Mouse (Mus musculus) erythroblast, embryonic 14.5 days (primary cell): ENCODE results near the gene B4galt5. TPM values are rescaled to one million over a fixed set of nuclear protein-coding genes. Genes with fewer than 3 reads are reported as not detected.

Experiments used
- H3K27me3 ChIP-seq: 2 replicates; pipeline ENCODE4 v1.6.1; 2012; ENCODE audit warnings: inconsistent platforms; ENCODE audit not compliant: control insufficient read depth
- H3K36me3 ChIP-seq: 2 replicates; pipeline ENCODE4 v1.6.1; 2012; ENCODE audit warnings: mild to moderate bottlenecking, inconsistent platforms; ENCODE audit not compliant: control insufficient read depth
- H3K4me1 ChIP-seq: 2 replicates; pipeline ENCODE4 v1.6.1; 2012; ENCODE audit warnings: inconsistent platforms; ENCODE audit not compliant: control insufficient read depth
- H3K4me3 ChIP-seq: replicated peaks from 2 replicates; pipeline ENCODE3; 2012; ENCODE audit warnings: moderate library complexity, mild to moderate bottlenecking, inconsistent platforms
- H3K9me3 ChIP-seq: 2 replicates; pipeline ENCODE4 v1.6.1; 2012; ENCODE audit warnings: low read length, inconsistent platforms, mixed read lengths; ENCODE audit not compliant: control insufficient read depth
- GATA1 ChIP-seq: IDR thresholded peaks from 2 replicates; pipeline ENCODE4 v1.6.1; 2012; ENCODE audit warnings: low read length, inconsistent platforms, mixed read lengths
- TAL1 ChIP-seq: IDR thresholded peaks from 3 replicates; pipeline ENCODE4 v1.6.1; 2012; ENCODE audit warnings: low read length, inconsistent platforms, mixed read lengths
- polyA plus RNA-seq: library from polyadenylated mRNA; stranded (reverse); fragments of >175 nt; gene quantifications from 2 replicates; pipeline ENCODE4 v1.2.3, GENCODE M21; 2012

Gene B4galt5
- polyA plus RNA-seq, 1 experiment = 0.28 TPM

GRCm38 (mm10) chr2:167313501-167314326 is 35.3 kb downstream of the B4galt5 start:
- H3K27me3 ChIP-seq = no peaks in the 10 kb centered on the region
- no peaks in the 10 kb centered on the region for H3K9me3 ChIP-seq
- H3K4me1 ChIP-seq = peaks cover 29% of the 10 kb centered on the region
- TF ChIP-seq TAL1 (no peak), GATA1 (no peak)
- H3K36me3 ChIP-seq = peaks cover 5% of the 10 kb centered on the region; the same call in 1 of the 2 replicates
- H3K4me3 ChIP-seq = no peak overlapping the region

DNA sequence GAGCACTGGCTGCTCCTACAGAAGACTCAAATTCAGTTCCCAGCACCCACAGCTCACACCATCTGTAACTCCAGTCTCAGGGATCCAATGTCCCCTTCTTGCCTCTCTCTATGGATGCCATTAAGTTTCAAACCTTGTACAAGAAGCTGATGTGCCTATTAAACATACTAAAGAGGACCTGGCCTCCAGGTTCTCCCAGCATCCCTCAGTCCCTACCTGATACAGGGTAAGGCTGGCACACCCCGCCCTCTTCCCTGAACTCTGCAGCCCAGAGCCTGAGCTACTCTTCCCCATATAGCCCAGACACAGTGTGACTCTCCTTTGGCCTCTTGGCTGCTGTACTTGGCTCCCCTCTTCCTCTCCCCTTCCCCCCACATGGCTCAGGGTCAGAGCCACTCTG is 38.9 kb downstream of the B4galt5 start:
- no peak overlapping the region for H3K4me3 ChIP-seq
- H3K27me3 ChIP-seq = no peaks in the 10 kb centered on the region
- TF ChIP-seq TAL1 (no peak), GATA1 (no peak)
- no peaks in the 10 kb centered on the region for H3K9me3 ChIP-seq
- H3K4me1 ChIP-seq = peaks cover 20% of the 10 kb centered on the region
- H3K36me3 ChIP-seq = peaks cover 19% of the 10 kb centered on the region

DNA sequence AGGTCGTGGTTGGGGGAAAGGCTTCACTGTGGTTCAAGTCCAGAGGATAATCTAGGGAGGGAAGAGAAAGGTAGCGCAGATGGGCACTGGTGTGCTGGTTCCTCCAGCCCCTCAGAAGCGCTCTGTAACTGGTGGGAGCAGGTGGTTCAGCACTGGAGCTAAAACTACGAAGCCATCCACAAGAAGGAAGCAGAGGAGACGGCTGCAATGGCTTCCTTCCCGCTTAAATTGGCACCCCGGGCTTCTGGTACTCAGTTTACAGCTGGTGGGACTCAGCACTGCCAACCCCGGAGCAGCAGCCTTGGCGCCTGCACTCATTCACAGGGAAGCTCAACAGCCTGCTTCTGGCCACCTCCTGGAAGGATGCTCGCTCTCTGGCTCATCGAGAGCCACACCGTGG is 39.7 kb downstream of the B4galt5 start:
- H3K36me3 ChIP-seq = peaks cover 22% of the 10 kb centered on the region

GRCm38 (mm10) chr2:167307716-167308115 is 41.3 kb downstream of the B4galt5 start:
- no peak overlapping the region for H3K4me3 ChIP-seq
- 0 out of 2 replicates have a peak, but pooled peaks cover 3% of the 10 kb centered on the region for H3K4me1 ChIP-seq
- no peak for TF ChIP-seq GATA1
- TF ChIP-seq TAL1 = no peak
- H3K36me3 ChIP-seq = peaks cover 27% of the 10 kb centered on the region
- H3K9me3 ChIP-seq = no peaks in the 10 kb centered on the region
- no peaks in the 10 kb centered on the region for H3K27me3 ChIP-seq

More for the DNA sequence above, 39.7 kb downstream of the B4galt5 start:
- Histone ChIP-seq H3K9me3 (no peaks in the 10 kb centered on the region), H3K27me3 (no peaks in the 10 kb centered on the region), H3K4me1 (peaks cover 18% of the 10 kb centered on the region), H3K4me3 (no peak overlapping the region)
- TF ChIP-seq TAL1 = no peak
- no peak for TF ChIP-seq GATA1

DNA sequence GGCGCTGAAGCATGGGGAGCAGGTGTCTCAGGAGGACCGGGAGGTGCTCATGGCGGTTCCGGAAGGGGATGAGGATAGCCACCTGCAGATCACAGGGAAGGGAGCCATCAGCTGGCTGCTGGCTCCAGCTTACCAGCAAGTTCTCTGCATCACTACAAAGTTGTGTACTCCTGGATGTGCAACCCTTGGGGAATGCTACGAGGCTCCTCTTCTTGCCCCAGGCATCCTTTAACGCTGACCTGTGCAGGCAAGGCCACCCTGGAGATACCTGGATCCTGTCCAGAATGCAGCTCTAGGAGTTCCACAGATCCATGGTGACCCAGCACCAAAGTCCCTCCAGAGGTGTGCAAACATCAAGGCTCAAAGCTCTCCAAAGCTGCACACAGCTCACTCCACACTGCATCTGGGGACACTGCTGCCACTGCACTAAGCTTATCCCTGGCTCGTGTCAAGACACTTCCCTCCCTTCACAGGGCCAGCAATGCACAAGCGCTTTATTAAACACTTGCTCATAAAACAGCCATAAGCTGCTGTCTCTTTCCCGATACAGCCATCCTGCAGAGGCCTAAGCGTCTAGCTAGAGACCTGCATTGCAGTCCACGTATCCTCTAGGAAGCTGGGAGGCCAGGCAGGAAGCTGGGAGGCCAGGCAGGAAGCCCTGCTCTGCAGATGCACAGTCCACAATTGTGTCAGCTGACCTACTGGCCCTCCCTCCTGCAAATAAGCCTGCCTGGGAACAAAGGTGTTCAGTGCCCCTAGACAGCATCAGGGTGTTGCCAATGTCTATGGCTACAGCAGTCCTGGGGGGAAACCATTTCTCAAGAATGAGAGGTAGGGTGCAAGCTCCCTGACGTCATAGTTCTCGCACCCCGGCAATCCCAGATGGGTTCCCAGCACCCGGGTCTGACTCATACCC is 42.1 kb downstream of the B4galt5 start:
- TF ChIP-seq TAL1 (no peak), GATA1 (no peak)
- Histone ChIP-seq H3K4me3 (no peak overlapping the region), H3K36me3 (peaks cover 27% of the 10 kb centered on the region), H3K4me1 (0 out of 2 replicates have a peak, but pooled peaks cover 3% of the 10 kb centered on the region), H3K27me3 (no peaks in the 10 kb centered on the region), H3K9me3 (no peaks in the 10 kb centered on the region)

DNA sequence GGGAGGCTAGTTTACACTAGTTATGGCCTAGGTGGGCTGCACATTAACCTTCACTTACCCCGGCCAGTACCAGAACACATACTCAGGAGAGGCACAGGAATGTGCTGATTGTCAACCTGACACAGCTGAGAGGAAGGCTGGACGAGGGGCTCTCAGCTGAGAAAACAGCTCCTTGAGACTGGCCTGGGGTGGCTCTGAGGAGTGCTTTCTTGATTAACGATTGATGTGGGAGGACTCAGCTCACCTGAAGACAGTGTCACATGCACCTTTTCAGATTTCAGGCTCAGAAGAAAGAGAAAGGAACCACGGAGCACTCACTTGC is 42.7 kb downstream of the B4galt5 start:
- Histone ChIP-seq H3K4me3 (no peak overlapping the region), H3K27me3 (no peaks in the 10 kb centered on the region), H3K4me1 (0 out of 2 replicates have a peak, but pooled peaks cover 3% of the 10 kb centered on the region), H3K36me3 (peaks cover 32% of the 10 kb centered on the region), H3K9me3 (no peaks in the 10 kb centered on the region)
- no peak for TF ChIP-seq GATA1

DNA sequence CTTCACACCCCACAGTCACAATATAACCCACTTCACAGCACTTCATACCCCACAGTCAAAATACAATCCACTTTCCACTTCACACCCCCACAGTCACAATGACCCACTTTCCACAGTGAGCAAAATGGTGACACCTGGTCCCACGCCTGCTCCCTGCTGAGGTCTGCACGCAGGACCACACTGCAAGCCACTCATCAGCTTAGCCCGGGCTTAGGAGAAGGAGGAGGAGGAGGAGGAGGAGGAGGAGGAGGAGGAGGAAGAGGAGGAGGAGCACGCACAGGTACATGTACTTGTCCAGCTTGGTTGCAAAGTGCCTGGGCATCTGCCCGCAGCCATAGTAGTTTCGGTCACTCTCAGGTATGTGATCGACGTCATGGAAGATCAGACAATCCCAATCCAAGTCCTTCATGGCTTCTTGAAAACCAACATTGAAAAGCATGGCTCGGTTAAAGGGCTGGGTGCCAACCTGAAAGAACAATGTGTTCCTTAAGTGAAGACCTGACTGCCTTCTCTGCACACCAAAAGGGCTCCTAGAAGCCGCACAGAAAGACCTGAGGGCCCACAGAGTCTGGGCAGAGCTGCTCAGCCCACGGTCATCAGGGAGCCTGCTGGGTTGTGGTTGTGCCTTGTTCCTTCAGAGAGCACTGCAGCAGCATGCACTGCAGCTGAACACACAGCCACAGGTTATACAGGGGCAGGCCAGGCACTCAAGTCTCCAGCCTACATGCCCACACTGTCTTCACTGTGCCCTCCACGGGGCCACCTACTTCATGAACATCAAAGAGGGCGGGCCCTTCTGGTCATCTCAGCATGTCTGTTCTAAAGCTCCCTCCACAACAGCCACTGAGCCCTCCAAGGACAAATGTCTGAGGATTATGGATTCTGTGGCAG is 43.4 kb downstream of the B4galt5 start:
- Histone ChIP-seq H3K9me3 (no peaks in the 10 kb centered on the region), H3K36me3 (peaks cover 35% of the 10 kb centered on the region), H3K4me1 (0 out of 2 replicates have a peak, but pooled peaks cover 3% of the 10 kb centered on the region), H3K27me3 (no peaks in the 10 kb centered on the region), H3K4me3 (no peak overlapping the region)
- no peak for TF ChIP-seq GATA1
- no peak for TF ChIP-seq TAL1

DNA sequence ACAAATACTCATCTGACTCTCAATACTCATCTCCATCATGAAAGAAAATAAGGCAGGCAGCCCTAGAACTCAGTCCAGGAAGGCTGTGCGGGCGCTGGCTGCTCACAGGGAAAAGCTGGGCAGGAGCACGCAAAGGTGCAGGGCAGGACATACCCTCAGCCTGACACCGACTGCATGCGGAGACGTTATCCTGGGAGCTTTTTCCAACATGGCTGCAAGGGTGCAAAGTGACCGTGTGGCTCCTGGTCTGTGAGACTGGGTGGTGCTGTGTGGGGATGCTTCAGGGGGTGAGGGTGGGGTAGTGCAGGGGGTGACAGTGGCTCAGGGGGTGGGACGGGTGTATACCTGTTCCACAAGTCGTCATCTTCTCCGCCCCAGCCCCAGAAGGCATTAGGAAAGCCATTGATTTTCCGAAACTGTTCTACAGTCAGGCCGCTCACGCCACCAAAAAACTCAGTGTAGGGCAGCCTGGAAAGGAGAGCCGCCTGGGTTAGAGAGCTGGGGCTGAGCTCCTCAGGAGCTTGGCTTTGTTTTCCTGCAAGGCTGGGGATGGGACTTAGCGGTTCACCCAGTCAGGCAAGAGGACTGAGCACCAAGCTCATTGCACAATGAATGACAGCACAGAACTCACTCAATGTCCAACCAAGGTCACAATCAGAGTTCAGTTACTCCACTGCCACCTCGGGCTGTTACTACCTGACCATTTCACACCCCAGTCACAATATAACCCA is 44.2 kb downstream of the B4galt5 start:
- no peak overlapping the region for H3K4me3 ChIP-seq
- H3K36me3 ChIP-seq = peaks cover 39% of the 10 kb centered on the region
- H3K9me3 ChIP-seq = no peaks in the 10 kb centered on the region
- no peaks in the 10 kb centered on the region for H3K27me3 ChIP-seq
- TF ChIP-seq TAL1 = no peak
- TF ChIP-seq GATA1 = no peak
- peaks cover 9% of the 10 kb centered on the region for H3K4me1 ChIP-seq
